Mouse (Mus musculus): ENCODE measurements around the gene Apol7b.

Gene Apol7b

GRCm38 (mm10) chr15:77387462-77387861 lies 59.8 kb downstream of the Apol7b start:
- in situ Hi-C loops (cut with MboI; ENCODE audit: unreplicated experiment in 2 of 2), result no loop called here

- in situ Hi-C loops (cut with MboI; ENCODE audit: unreplicated experiment in 2 of 2), result no loop called here
These were observed 62.8 kb downstream of the Apol7b start for GRCm38 (mm10) chr15:77384340-77385030.

- in situ Hi-C loops (cut with MboI; ENCODE audit: unreplicated experiment in 2 of 2), result no loop called here
These were observed 64.4 kb downstream of the Apol7b start for GRCm38 (mm10) chr15:77382880-77383279.

GRCm38 (mm10) chr15:77382271-77382850 lies 64.9 kb downstream of the Apol7b start:
- in situ Hi-C loops (cut with MboI; ENCODE audit: unreplicated experiment in 2 of 2), result no loop called here

- in situ Hi-C loops (cut with MboI; ENCODE audit: unreplicated experiment in 2 of 2), result no loop called here
These were observed 65.8 kb downstream of the Apol7b start for GRCm38 (mm10) chr15:77381481-77381880.

GRCm38 (mm10) chr15:77379921-77380320 lies 67.4 kb downstream of the Apol7b start:
- in situ Hi-C loops (cut with MboI; ENCODE audit: unreplicated experiment in 2 of 2), result no loop called here

GRCm38 (mm10) chr15:77377419-77377818 lies 69.9 kb downstream of the Apol7b start:
- in situ Hi-C loops (cut with MboI; ENCODE audit: unreplicated experiment in 2 of 2), result no loop called here

- in situ Hi-C loops (cut with MboI; ENCODE audit: unreplicated experiment in 2 of 2), result no loop called here
These were observed 70.4 kb downstream of the Apol7b start for GRCm38 (mm10) chr15:77376920-77377319.

All from v-Abl transformed pro-B cells (cell line).